Mouse (Mus musculus) liver, embryonic 18 days (tissue): ENCODE results near the gene Gm17727. TPM values are rescaled to one million over a fixed set of nuclear protein-coding genes. Genes with fewer than 3 reads are reported as not detected.

Source experiments
- polyA plus RNA-seq: library from polyadenylated mRNA; depleted of rRNA; stranded (reverse); fragments of >200 nt; gene quantifications from 2 replicates; pipeline ENCODE4 v1.2.3, GENCODE M21; 2012; rRNA removed

The Gm17727 gene
- polyA plus RNA-seq: not detected in 2 replicates

DNA sequence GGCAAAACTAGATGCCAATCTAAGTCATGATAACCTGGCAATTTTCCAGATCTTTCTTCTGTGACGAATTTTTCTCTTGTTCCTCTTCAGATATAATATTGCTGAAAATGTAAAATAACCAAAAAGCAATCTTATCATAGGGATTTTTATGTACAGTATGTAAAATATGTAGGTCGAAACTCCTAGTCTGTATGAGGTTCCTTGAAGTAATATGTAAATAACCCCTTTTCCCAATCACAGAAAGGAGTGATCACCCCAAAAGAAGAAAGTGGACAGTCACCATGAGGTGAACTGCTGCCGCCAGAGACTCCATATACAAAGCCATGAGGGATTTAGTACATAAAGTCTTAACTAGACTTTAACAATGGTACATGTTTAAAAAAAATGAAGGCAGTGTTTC lies at the start of gene Gm17727:
TSS of gene Gm17727 (minus strand) at position 101 of the 400 bp plus-strand sequence.

DNA sequence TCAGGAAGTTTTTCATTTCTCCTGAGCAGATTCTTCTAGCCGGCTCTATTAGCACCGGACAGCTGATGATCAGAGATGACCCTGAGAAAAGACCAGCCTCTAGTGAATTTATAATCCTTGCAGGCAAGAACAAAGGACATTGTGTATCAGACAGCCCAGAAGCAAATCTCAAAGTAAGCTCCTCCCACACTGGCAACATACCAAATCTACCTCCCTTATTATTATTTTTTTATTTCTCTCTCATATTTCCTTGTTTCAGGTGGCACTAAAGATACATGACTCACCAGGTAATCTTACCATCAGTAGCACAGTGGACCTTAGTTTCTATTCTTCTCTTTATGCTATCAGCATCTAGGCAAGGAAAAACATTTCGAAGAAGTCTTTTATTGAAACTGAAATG lies 12.1 kb upstream of the Gm17727 start, which contains the start of the genes Gm27235 and D730048I06Rik:
TSS of gene Gm27235 (minus strand) at position 101 of the 400 bp plus-strand sequence.
TSS of gene D730048I06Rik (minus strand) at position 112 of the 400 bp plus-strand sequence.

DNA sequence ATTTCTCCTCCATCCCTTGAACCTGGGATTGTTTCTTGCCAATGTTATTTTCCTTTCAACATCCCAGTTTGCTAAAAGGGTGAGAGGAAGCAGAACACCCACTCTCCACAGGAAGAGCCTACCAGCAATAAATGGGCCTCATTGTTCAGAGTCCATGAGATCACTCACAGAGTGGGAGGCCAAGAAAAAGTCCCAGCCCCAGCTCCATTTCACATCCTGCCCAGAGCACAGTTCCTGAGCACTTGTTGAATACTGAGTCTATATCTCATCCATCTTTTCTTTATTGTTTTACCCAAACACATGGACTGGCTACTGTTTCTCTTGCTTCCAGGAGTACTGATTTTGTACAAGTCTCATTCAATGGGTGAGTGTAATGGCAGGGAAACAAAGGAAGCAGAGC lies 37.2 kb downstream of the Gm17727 start, which contains the start of gene Gm17677:
TSS of gene Gm17677 (plus strand) at position 301 of the 400 bp plus-strand sequence.

Other genes starting within 250 kb of the Gm17727 start
- 0.08 and 0.10 TPM in 2 replicates for gene Ddx25, start 219.6 kb downstream of the Gm17727 start, polyA plus RNA-seq
- 5.3 and 5.6 TPM in 2 replicates for gene Pus3, start 219.5 kb downstream of the Gm17727 start, polyA plus RNA-seq
- gene Pate2, start 207.8 kb downstream of the Gm17727 start, polyA plus RNA-seq: 0.03 and 0.08 TPM in 2 replicates
- 2.3 and 2.5 TPM in 2 replicates for gene Hyls1, start 207.7 kb downstream of the Gm17727 start, polyA plus RNA-seq
- not detected in 2 replicates for gene Pate4, start 166.2 kb downstream of the Gm17727 start, polyA plus RNA-seq
- not detected in 2 replicates for gene Pate3, start 129.9 kb downstream of the Gm17727 start, polyA plus RNA-seq
- gene Pate1, start 90.7 kb downstream of the Gm17727 start, polyA plus RNA-seq: not detected in 2 replicates
- gene Gm17677, start 37.1 kb downstream of the Gm17727 start, polyA plus RNA-seq: not detected in 2 replicates
- not detected in 2 replicates for gene Gm27235, start 12.0 kb upstream of the Gm17727 start, polyA plus RNA-seq
- not detected in 2 replicates for gene D730048I06Rik, start 12.0 kb upstream of the Gm17727 start, polyA plus RNA-seq
- gene 9230110F15Rik, start 66.0 kb upstream of the Gm17727 start, polyA plus RNA-seq: not detected in 2 replicates
- gene 9230113P08Rik, start 130.3 kb upstream of the Gm17727 start, polyA plus RNA-seq: not detected in 2 replicates